Mouse (Mus musculus) embryo, embryonic 11.5 days (tissue): ENCODE results near the gene Jade2.

Source experiments
- DNase-seq: peaks from one replicate; pipeline ENCODE4 v3.0.0-alpha.2; 2012; ENCODE audit warnings: low read depth, low spot score

The Jade2 gene

GRCm38 (mm10) chr11:51857081-51857671 is at the start of gene Jade2:
Jade2 (minus strand) TSS chr11:51857653.
- DNase-seq, result no peak

DNA sequence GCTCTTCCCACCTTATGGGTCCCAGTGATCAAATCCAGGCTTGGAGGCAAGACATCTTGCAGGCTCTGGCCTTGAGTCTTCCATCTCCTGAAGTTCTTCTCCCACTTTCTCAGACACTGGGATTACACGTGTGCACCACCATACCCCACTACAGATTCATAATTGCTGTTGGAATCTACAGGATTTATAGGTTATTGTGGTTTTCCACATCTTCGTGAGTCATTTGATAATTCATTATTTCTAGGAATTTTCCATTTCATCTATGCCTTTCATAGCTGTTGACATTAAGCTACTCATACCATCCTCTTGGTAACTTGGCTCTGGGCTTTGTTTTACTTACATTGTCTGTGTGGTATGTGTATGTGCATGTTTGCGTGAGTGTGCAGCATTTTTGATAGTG is 46.8 kb upstream of the Jade2 start:
- DNase-seq, result no peak

DNA sequence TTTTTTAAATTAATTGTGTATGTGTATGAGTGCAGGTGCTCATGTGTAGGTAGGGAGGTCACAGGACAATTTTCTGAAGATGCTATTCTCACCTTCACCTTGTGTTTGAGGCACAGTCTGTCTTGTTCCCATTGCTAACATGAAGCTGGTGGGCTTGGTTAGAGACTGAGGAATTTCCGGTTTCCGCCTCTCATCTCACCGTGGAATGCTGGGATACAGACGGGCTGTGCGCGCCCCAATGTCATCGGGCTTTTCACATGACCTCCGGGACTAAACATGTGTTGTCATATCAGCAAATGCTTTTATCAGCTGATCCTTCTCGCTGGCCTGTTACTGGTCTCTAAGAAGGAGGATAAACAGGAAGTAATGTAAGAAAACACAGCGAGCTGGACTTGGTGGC is 42.2 kb upstream of the Jade2 start:
- DNase-seq, result no peak

DNA sequence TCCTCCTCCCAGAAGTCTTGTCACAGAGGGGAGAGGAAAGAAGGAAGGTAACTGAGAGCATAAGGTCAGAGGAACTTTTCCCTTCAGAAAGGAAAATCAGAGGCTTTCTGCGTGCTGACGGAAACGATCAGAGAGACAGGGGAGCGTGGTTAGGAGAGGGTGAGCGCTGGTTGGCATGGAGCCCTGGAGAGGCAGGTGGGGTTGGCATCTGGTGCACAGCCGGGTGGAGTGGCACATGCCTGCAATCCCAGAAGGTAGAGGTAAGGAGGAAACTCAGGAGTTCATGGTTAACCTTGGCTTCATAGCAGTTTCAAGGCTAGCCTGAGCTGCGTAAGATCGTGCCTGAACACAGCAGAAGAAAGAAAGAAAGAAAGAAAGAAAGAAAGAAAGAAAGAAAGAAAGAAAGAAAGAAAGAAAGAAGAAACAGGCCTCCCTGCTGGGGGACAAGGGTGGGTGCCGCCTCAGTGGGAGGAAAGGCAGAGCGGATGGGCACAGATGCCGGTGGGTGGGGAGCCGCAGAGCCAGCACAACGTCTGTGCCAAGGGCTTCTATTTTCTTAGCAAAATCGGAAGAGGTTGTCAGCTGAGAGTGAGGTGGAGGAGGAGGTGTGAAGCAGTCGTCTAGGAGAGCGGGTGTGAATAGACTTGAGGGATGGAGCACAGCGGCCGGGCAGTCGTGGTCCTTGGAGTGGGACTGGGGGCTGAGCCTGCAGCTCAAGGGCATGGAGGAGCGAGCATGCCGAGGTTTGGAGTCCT is 41.0 kb upstream of the Jade2 start:
- DNase-seq, result no peak

- no peak for DNase-seq
Observed at GRCm38 (mm10) chr11:51897311-51897710, 39.9 kb upstream of the Jade2 start.

DNA sequence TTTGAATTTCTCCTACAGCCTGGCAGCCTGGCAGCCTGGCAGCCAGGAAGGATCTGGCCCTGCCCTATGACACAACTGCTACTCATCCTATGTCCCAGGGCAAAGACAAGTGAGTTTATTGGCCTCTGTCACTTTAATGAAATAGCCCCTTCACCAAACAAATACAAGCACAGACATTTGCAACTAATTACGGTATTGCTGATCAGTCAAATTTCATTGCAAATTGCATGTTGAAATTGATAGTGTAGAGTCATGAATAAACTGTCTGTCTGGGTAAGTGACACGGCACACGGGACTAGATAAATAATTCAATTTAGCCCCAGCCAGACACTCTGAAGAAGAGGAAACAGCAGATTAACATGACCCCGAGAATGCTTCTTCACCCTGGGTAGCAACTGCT is 38.6 kb upstream of the Jade2 start:
- no peak for DNase-seq

GRCm38 (mm10) chr11:51885681-51886080 is 28.2 kb upstream of the Jade2 start:
- DNase-seq, result no peak

GRCm38 (mm10) chr11:51884092-51884491 is 26.6 kb upstream of the Jade2 start:
- DNase-seq, result no peak

- DNase-seq, result no peak
Observed at GRCm38 (mm10) chr11:51883670-51884069, 26.2 kb upstream of the Jade2 start.

- no peak for DNase-seq
Observed at GRCm38 (mm10) chr11:51881776-51882175, 24.3 kb upstream of the Jade2 start.

DNA sequence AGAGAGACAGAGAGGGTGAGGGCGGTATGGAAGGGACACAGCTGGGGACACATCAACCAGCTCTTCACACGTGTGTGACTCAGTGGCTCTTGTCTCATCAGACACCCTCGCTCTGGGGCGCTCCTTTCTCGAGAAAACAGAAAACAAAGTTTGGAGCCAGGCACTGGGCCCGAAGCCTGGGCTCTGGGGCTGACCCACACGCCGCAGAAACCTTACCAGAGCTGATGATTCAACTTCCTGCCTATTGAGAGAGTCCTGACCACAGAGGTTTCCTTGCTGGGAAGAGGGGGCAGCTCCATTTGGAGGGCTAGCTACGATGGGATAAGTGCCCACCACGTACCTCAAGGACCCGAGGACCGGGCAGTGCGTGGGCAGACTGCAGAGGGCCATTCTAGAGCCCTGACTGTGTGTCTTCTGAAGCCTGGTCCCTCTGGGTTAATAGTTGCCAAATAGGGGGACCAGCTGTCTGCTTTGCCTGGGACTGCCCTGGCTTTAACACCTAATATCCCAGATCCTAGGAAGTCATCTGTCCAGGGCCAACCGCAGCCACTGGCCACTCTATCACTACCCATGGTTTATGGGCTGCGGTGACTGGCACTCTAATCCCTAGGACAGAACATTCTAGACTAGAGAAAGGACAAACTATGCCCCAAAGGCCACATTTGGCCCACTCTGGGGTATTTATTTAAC is 23.7 kb upstream of the Jade2 start:
- no peak for DNase-seq

DNA sequence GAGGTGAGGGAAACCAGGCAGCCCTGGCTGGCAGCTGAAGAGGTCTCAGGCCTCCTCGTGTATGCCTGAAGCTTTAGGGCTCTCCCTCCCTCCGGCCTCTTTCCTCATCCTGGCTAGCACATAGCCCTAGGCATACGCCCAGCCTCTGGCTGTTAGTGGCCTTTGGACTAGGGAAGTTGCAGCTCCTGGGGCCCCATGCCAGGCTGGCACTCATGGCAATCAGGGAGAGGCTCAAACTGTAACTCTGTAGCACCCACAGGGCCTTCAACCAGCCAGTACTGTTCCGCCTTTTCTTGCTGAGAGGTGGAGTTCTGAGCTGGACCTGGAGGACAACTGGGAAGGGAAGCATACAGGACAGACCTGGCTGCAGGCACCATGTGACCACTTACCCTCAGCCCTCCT is 19.5 kb upstream of the Jade2 start:
- no peak for DNase-seq

GRCm38 (mm10) chr11:51875792-51876195 is 18.3 kb upstream of the Jade2 start:
- no peak for DNase-seq

DNA sequence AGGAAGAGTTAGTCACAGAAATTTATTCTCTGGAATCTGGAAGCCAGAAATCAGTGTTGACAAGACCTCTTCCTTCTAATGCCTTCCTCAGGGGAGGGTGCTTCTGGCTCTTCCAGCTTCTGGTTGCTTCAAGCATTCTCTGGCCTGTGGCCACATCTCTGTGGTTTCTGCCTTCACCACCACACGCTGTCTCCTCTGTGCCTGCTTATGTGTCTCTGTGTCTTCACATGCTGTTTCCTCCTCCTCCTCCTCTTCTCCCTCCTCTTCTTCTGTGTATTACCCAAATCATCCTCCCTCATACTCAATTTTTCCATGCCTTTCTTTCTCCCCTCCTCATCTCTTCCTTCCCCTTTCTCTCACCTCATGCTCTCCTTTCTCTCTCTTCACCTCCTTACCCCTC is 17.6 kb upstream of the Jade2 start:
- DNase-seq, result no peak

DNA sequence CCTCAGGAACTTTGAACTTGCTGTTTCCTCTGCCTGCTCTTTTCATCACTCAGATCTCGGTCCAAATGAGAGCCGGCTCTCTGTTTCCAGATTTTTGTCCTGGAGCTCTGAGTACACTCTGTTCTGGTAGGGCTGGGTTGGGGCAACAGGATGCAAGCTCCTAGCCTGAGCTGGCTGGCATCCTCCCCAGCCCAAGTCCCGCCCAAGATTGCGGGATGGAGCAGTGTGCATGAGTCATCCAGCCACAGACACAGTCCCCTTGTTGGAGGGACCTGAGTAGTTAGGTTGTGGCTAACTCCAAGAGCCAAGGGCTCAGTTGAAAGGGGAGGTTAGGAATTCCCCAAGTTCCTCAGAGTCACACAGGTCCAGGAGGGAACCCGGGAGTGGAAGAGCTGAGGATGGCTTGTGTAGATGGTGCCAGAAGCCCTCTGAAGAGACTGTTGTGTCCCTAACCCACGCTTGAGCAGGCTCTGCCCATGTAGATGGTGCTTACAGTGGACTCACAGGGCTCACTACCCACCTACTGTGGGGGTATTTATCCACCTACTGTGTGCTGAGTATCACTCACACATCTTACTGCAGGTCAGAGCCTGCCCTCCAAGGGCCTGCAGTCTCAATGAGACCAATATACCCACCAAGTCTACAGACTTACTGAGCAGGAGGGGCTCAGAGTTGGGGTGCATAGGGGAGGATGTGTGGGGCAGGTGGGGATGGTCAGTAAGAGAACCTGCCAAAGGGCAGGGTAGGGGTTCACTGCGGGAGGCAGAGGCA is 17.0 kb upstream of the Jade2 start:
- DNase-seq, result no peak

- DNase-seq, result no peak
Observed at GRCm38 (mm10) chr11:51873141-51873540, 15.7 kb upstream of the Jade2 start.

GRCm38 (mm10) chr11:51867261-51867660 is 9.8 kb upstream of the Jade2 start:
- DNase-seq, result no peak

- DNase-seq, result no peak
Observed at GRCm38 (mm10) chr11:51866020-51866419, 8.6 kb upstream of the Jade2 start.

GRCm38 (mm10) chr11:51860666-51861065 is 3.2 kb upstream of the Jade2 start:
- no peak for DNase-seq

- DNase-seq, result no peak
Observed at GRCm38 (mm10) chr11:51859561-51859960, 2.1 kb upstream of the Jade2 start.

DNA sequence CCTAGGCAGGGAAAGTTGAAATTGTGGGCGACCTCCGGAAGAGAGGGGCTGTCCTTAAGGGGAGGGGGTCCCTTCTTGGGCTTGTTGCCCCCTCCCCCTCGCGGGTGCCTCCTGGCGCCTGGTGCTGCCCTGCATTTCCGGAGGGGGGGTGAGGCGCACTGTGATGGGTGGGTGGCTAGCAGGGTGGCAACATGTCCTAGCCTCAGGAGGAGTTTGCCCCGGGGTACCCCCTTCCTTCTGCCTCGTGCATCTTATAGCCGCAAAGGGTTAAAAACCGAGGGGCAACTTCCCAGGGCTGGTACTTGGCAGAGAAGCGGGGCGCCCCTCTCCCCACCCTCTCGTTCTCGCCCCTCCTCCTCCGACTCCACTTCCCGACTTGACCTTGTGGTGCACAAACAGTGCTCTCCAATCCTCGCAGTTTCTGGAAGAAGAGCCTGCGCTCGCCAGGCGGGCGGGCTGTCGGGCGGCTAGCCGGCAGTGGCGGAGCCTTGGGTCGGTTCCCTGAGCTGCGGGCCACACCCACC is 1.1 kb upstream of the Jade2 start:
- no peak for DNase-seq
